Mouse (Mus musculus): ENCODE data around the gene Snorc.
"Not testable (repeated sequence)": the region's sequence is repeated elsewhere in the genome, so short reads cannot be mapped to it uniquely, and the experiment has no call there.

Snorc gene

DNA sequence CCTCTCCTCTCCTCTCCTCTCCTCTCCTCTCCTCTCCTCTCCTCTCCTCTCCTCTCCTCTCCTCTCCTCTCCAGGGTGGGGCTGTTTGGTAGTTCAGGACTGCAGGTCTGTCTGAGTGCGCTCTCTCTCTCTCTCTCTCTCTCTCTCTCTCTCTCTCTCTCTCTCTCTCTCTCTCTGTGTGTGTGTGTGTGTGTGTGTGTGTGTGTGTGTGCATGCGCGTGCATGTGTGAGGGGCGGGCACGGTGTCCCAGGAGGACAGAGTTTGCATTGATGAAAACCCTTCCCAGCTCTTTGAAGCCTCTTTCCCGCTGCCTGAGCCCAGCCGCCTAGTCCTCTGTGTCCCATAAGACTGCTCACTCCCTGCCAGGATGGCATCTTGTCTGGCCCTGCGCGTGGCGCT lies at the start of gene Snorc:
Gene Snorc (plus strand): TSS at position 301 of the 400 bp plus-strand sequence.
- CTCF ChIA-PET: not testable (repeated sequence)

DNA sequence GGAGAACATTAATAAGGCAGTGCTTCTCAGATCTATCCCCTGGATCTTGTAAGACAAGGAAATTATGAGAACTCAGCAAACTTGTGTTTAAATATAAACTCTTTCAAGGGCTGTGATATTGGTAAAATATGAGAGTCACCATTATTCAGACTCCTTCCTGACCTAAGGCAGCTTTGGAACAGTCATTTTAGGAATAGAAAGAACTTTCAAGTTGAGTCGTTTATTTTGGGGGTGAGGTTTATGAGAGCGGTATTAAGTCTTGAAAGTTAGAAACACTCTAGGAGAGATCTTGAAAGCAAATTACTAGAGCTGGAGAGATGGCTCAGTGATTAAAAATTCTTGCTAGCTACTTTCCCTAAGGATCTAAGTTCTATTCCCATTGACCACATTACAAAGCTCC lies 34.9 kb upstream of the Snorc start:
- CTCF ChIA-PET: no interaction called here

DNA sequence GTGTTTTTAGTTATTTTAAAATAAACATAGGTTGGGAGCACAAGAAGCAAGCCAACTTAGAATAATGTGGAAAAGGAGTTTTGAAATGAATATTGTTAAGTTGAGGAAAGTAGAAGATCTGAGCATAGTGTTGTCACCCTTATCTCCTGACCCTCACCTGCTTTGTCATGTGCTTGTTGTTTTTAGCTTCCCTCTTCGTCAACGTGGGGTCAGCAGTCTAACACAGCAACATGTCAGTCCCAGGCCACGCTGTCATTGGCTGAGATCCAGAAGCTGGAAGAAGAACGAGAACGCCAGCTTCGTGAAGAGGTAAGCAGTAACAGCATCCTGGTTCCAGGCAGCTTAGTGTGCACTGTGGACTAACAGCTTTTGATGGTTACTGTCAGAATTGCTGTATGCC lies 33.5 kb upstream of the Snorc start:
- CTCF ChIA-PET: no interaction called here

DNA sequence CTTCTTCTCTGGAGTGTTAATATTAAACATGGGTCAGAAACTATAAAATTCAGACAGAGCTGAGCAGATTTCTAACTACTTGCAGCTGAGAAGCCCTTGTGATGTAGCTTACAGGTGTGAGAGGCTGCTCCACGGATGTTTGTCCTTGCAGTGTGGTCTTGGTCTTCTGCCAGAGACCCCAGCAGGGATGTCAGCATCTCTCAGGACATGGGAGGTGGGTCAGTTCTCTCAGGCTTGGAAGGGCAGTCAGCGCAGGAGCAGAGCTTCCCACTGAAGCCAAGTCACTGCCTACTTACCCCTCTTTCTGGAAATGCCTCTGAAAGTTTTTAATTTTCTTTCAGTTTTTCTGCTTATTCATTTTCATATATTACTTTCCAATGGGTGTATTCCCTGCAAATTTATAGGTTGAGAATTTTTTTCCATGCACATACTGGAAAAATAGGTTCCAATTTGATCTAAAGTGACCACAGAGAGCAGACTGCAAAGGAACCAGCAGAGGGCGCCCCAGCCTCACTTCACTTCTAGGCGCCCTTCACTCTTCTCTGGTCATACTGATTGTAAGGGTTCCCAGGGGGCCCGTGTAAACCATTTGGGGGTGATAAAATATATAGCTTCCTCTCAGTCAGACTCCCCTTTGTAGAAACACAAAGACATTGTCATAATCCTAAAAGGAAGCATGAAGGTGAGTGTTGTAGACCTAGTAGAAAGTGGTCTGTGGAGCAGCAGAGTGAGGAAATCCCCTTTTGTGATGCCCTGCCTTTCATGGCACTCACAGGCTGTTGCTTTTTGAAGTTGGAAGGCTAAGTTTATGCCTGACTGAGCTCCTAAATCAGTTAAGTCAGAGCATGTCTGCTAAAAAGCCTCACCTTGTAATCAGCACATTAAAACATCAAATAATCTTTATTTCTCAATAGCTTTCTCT lies 22.6 kb upstream of the Snorc start:
- CTCF ChIA-PET: interaction anchor here (0.7 to 1.0 kb wide), 2 partner anchors 274 to 430 kb away, joined by 3 to 5 read pairs; no protein-coding TSS in a partner anchor

DNA sequence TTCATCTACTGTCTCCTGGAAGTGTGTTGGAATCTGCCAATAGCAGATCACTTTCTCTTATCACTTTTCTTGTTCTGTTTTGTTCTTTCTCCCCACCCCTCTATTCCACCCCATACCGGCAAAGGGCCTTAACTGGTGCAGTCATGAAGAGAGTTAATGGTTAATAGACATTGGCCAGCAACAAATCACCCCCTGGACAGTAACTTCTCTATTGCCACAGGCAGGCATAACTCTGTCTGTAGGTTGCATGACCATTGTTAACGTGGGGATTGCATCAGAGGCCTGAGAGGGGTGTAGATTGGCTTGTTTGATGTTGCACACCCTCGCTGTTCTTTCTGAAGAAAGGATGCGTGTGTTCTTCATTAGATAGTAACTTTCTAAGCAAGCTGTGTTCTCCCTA lies 20.6 kb upstream of the Snorc start:
- CTCF ChIA-PET: no interaction called here

DNA sequence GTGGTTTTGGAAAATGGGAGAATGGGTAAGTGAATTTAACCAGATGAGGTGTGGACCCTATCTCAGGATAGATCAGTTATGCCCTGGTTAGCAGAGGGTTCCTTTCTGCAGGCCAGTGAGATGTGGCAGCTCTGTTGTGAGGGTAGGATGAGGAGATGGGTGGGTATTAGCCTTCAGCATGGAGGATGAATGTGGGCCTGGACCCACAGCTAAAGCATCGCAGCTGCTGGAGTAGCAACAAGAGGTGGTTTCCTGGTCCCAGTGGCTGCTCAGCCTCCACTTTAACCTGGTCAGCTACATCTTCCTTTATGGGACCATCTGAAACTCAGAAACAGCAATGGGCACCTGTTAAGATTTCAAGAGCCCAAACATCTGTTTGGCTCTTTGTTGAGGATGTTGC lies 13.6 kb upstream of the Snorc start:
- CTCF ChIA-PET: no interaction called here

DNA sequence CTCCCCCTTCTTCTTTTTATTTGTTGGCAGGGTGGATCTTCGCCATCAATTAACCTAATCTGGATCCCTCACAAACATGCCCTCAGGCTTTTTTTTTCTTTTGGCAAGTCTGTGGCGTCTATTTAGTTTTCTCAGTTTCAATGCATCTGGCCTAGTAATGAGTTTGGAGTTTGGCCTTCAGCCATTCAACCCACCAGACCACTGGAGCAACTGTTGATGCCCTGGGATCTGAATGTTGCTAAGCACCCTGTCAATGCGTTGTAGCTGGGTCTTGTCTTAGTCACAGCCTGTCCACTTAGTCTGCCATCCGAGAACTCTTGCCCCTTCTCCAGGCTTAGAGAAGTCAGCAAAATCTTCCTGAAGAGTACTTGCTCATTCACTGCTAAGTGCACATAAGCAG lies 12.0 kb upstream of the Snorc start:
- CTCF ChIA-PET: no interaction called here

DNA sequence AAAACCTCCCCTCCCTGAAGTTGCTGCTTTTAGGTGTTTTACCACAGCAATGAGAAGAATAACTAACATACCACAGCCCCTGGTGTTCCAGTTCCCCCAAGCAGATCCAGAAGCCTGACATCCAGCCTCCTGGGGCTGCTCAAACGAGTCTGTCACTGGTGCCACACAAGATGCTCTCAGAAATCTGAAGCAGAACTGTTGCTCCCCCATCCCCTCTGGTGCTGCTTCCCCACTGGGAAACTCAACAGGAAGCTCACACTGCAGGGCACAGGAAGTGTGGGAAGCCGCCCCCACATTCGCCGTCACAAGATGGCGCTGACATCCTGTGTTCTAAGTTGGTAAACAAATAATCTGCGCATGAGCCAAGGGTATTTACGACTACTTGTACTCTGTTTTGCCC lies 10.2 kb upstream of the Snorc start:
- CTCF ChIA-PET: not testable (repeated sequence)

DNA sequence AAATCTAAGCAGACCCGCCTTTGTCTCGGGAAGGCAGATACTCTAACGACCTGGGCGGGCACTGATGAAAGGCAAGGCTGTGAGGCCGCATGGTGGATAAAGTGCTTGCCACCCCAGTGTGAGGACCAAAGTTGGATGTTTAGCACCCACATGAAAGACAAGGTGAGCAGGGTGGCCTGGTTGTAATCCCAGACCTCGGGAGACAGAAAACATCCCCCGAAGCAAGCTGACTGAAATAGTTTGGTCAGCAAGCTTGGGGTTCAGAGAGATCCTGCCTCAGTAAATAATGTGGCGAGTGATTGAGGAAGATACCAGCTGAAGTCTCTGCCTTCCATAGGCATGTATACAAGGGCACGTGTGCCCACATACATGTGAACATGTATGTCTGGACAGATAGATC lies 2.6 kb upstream of the Snorc start:
- CTCF ChIA-PET: interaction anchor here (0.6 kb wide), 1 partner anchor 104 kb away, joined by 4 read pairs; no protein-coding TSS in a partner anchor

DNA sequence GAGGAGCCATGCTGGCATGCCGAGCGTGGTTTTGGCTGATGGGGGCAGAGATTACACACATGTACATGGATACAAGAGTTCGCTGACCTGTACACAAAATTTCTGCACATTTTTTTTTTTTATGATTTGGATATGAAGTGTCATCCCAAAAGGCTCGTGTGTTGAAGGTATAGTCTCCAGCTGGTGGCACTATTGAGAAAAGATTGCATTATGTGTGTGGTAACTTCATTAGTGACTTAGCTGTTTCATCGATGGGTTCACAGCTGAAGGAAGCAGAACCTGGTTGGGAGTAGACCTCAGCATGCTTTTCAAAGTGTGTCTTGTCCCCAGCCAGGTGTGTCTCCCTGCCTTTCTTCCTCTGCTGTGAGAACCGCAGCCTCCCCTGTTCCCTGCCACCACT lies 1.8 kb upstream of the Snorc start:
- CTCF ChIA-PET: no interaction called here

DNA sequence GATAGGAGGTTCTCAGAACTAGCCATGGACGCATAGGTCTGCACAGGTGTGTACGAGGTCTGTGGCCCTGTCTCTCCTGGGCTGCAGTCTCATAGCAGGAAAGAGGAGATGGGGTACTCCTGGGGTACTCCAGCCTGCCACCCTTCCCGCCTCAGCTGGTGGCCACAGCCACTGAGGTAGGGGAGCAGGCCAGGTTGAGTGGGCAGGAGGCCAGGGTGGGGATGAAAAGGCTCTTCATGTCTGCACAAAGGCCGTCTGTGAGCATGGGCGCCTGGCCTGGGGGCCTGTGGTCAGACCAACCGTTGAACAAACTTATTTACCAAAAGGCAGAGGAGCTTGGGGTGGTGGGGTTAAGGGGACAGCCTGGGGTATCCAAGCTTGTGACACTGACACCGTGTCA lies 1.8 kb downstream of the Snorc start:
- CTCF ChIA-PET: no interaction called here

DNA sequence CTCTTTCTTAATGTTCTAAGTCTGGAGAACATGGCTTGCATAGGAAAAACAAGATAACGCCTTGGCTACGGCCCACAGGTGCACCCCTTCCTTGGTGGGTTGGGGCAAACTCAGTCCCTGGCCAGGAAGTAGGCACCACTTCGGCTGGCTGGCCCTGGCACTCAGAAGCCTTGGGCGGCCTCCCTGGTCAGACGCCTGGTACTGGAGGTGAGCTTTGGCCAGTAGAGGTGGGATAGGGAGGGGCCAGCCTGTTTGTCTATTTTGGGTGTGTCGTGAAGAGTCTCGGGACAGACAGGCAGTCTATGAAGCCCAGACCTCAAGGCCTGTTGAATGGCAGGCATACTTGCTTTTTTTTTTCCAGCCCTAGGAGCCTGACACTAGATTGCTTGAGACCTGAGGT lies 2.5 kb downstream of the Snorc start:
- CTCF ChIA-PET: no interaction called here

DNA sequence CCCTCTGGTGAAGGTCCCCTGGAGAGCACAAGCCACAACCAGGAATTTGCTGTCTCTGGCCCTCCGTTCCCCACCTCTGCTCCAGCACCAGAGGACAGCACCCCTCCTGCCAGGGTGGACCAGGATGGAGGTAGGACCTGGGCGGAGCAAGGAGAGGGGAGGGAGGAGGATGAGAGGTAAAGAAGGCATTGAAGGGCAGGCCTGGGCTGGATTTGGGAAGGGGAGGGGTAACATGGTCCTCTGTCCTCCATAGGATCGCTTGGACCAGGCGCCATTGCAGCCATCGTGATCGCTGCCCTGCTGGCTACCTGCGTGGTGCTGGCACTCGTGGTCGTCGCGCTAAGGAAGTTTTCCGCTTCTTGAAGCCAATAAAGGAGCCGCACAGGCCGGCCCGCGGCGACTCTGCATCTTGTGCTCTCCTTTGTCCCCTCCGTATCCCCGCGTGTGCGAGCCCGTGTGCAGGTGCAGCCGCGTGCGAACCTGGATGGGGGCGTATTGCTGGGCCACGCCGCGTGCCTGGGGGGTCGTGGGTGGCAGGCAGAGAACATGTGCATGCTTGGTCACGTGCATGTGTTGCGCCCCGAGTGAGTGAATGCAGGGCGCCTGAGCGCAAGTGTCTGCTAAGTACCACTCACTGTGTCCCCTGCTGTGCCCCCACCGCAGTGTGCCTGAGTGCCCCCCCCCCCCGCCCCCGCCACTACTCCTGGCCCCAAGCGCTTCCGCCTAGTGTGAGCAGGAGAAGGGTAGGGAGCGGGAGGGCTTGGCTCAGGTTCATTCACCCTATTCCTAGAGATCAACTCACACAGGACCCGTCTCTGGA lies 5.2 kb downstream of the Snorc start:
- CTCF ChIA-PET: no interaction called here

DNA sequence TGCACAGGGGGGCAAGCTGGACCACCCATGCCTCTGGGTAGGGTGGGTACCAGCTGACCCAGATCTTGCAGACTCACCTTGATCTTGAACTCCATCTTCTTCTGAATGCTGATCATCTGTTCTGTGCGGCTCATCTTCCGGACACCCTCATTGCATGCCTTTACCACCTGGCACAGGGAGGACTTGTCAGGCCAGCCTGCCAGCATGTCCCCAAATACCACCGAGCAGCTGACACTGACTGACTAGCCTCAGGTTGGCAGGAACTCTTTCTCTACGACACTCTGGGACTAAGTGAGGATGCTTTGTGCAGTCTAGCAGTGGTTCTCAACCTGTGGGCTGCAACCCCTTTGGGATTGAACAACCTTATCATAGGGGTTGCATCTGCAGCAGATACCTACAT lies 12.5 kb downstream of the Snorc start:
- CTCF ChIA-PET: no interaction called here

DNA sequence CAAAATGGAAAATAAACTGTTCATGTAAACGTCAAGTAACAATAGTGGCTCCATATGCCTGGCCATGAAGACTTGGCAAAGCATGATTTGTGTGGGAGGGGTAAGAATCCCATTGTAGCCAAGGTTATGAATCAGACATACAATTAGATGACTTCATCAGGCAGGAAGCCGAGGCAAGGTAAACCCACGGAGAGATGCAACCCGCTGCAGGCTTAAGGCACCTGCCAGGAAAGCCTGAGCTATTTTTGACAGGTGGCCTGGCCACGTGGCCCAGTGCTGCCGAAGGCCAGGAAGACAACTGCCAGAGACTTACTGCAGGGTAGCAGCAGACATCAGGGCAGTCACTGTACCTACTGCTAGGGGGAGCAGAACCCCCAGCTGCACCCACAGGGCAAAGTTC lies 16.3 kb downstream of the Snorc start:
- CTCF ChIA-PET: interaction anchor here (0.7 kb wide), 1 partner anchor 24 kb away, joined by 3 read pairs; no protein-coding TSS in a partner anchor

DNA sequence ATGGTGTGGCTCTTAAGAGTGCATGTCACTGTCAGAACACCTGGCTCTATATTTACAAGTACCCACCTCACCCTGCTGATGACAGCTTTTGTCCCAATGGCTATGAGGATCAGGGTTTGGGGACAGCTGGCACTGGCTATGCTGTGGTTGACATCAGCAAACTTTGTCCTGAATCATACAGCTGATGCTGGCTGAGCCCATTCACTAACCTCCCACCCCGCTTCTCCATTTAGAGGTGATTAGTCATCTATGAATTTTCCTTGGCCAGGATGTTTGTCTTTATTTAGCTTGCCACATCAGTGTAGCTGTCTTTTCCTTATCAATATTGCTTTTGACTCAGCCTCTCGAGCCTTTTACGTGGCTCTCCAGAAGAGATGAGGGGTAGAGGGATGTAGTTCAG lies 22.2 kb downstream of the Snorc start:
- CTCF ChIA-PET: no interaction called here

DNA sequence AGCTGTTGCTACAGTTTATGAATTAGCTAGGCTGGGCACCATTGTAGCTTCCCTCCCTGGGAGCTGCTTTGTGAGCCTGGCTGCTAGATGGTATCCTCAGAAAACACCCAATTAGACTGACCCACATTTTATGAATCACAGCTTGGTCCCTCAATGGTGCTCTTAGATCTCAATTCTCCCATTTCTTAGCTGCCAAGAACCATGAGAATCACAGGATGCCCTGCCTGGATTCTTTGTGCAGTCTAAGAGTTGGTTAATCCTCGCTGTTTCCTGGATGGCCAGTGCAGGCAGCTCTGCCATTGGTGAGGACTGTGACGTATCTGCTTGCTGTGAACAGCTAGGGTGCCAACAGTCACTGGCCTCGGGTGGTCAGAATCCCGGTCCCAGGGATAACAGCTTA lies 23.5 kb downstream of the Snorc start:
- CTCF ChIA-PET: no interaction called here

DNA sequence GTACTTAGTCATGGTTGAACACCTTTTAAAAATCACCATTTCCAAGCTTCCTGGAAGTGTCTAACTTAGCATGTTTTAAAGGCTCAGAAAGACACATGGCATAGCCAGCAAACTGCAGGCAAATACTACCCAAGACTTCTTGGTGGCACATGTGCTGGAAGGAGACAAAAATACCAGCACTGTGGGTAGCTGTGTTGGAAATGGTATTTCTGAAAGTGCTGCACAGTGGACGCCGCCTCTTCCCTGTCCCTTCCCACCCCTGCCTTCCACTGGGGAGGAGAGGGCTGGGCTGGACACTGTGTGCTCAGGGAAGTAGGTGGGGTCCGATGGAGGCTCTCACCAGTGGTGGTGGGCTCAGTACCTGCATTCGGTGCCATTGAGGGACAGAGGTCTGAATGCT lies 35.5 kb downstream of the Snorc start:
- CTCF ChIA-PET: no interaction called here

DNA sequence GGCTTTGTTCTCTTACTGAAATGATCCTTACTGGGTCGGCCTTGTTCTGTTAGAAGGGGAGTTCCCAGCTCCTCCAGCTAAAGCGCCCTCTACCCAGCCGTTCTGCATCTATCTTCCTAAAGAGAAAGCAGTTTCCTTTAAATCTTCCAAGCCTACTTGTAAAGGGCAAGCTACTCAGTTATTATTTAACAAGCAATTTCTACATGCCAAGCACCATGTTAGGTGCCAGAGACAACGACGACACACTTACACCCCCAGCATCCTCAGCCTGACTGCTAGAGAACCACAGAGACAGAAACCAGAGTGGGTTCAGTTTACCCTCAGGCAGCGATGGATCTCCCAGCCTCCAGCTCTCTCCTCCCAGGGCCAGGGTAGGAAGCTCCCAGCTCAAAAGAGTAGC lies 37.8 kb downstream of the Snorc start:
- CTCF ChIA-PET: no interaction called here

DNA sequence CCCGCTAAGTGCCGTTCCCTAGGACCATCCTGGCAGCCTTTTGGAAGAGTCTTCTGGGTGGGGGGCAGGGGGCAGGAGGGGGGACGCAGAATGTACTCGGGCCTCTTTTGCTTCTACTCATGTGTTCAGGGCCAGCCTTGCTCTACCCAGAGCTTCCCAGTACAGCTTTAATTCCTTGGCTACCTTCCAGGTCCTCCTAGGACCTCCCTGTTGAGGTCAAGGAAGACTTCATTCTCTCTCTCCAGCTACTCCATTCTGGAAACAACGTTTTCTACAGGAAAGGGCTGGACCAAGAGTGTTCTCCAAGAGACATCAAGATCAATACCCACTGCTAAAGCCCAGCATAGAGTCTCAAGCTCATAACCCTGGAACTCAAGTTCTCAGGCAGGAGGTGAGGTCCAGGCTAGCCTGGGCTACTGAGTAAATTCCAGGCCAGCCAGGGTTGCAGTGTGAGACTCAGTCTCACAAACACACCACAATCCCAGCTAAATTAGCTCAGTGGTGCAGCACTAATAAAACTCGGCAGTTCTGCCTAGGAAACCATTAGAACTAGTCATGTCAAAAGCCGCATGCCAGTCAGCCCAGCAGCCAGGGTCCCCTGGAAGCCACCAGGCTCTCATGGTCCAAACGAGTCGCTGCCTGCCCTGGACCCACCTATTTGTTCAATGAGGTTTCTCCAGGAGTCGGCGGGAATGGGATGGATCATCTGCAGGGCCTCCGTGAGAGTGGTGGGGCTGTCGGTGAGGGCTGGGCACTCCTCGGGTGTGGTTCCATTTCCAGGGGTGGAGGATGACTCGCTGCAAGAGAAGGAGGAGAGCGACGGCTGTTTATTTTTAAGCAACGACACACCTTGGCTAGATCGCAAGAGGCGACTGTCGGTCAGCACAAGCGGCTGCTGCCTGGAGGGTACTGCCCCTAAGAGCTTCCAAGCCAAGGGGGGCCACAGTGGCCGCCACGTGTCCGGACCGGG lies 38.8 kb downstream of the Snorc start:
- CTCF ChIA-PET: no interaction called here

DNA sequence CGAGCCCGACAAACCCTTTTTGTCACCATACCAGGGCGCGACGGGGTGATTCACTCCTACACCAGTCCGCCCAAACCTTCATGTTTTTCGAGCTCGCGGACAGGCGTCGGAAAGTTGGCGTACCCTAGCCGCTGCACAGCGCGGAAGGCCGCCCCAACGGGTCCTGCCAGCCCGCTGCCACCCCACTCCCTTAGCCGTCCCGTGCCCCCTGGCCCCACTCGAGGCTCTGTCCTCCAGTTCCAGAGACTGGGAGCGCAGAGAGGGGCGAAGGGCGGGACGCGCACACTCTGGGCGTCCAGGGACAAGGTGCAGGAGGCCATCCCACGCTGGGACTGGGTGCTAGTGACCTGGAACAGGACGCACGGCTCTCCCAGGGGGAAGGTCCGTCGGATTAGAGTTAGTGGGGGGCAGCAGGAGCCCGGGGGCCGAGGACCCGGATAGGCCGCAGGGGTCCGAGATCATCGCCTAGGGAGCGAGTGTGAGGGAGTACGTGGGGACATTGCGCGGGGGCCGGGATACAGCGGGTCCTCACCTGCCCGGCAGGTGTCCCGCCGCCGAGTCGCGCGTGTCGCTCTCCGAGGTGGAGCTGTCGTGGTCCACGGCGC lies 39.6 kb downstream of the Snorc start, which contains the start of gene Neu2:
Gene Neu2 (plus strand): TSS at position 329 of the 605 bp plus-strand sequence.
- CTCF ChIA-PET: interaction anchor here (0.6 kb wide), 1 partner anchor 24 kb away, joined by 3 read pairs; no protein-coding TSS in a partner anchor

Measured in spleen, embryonic (tissue).